In genomic region chr16:22500561-22500960, GRCm38 (mm10) we compare ENCODE assay signal across 31 mouse cellular contexts.
"Had no signal": no experiment of that assay in that cellular context is flagged by ENCODE, and none has a peak within 500 bp of the region (broad histone marks: within the 10 kb centered on the region; RNA-seq: fewer than 3 reads in every experiment).

No protein-coding gene starts in this region.

- H3K27ac ChIP-seq: limb, embryonic 10.5 days; limb, embryonic 12.5 days; limb, embryonic 13.5 days; limb, embryonic 15.5 days; liver, embryonic 12.5 days; liver, embryonic 13.5 days; liver, embryonic 14.5 days; liver, embryonic 15.5 days; lung, embryonic 15.5 days; macrophage; midbrain, embryonic 10.5 days; midbrain, embryonic 12.5 days; midbrain, embryonic 13.5 days; midbrain, embryonic 15.5 days; neural tube, embryonic 12.5 days; neural tube, embryonic 13.5 days had no signal

- H3K9ac ChIP-seq: limb, embryonic 12.5 days; limb, embryonic 13.5 days; limb, embryonic 15.5 days; liver, embryonic 12.5 days; liver, embryonic 13.5 days; liver, embryonic 14.5 days; liver, embryonic 15.5 days; liver, postnatal 0 days; lung, embryonic 14.5 days; lung, embryonic 15.5 days; midbrain, embryonic 12.5 days; midbrain, embryonic 13.5 days; midbrain, embryonic 15.5 days; neural tube, embryonic 12.5 days; neural tube, embryonic 13.5 days had no signal

- H3K4me1 ChIP-seq: midbrain, embryonic 10.5 days; midbrain, embryonic 12.5 days; midbrain, embryonic 13.5 days; midbrain, embryonic 15.5 days; neural tube, embryonic 12.5 days had no signal

- H3K4me2 ChIP-seq: limb, embryonic 12.5 days; limb, embryonic 13.5 days; limb, embryonic 15.5 days; liver, embryonic 11.5 days; liver, embryonic 12.5 days; liver, embryonic 13.5 days; liver, embryonic 15.5 days; lung, embryonic 14.5 days; lung, embryonic 15.5 days; midbrain, embryonic 12.5 days; midbrain, embryonic 13.5 days; midbrain, embryonic 15.5 days; neural tube, embryonic 12.5 days; neural tube, embryonic 13.5 days had no signal

- H3K4me3 ChIP-seq: limb, embryonic 10.5 days; limb, embryonic 12.5 days; limb, embryonic 13.5 days; limb, embryonic 15.5 days; liver, embryonic 12.5 days; liver, embryonic 13.5 days; liver, embryonic 15.5 days; lung, embryonic 15.5 days; megakaryocyte, embryonic 14.5 days; midbrain, embryonic 10.5 days; midbrain, embryonic 12.5 days; midbrain, embryonic 13.5 days; midbrain, embryonic 15.5 days; myocyte; neural tube, embryonic 12.5 days; neural tube, embryonic 13.5 days had no signal

- ATAC-seq: liver, embryonic 12.5 days; liver, postnatal 0 days; lung, postnatal 0 days; midbrain, embryonic 13.5 days; midbrain, embryonic 15.5 days; midbrain, embryonic 16.5 days had no signal

- H3K36me3 ChIP-seq: limb, embryonic 10.5 days; limb, embryonic 12.5 days; limb, embryonic 13.5 days; limb, embryonic 15.5 days; liver, embryonic 12.5 days; liver, embryonic 13.5 days; liver, embryonic 15.5 days; lung, embryonic 15.5 days; midbrain, embryonic 10.5 days; midbrain, embryonic 12.5 days; midbrain, embryonic 13.5 days; midbrain, embryonic 15.5 days; neural tube, embryonic 12.5 days; neural tube, embryonic 13.5 days had no signal

- DNase-seq: left cerebral cortex, postnatal 4 days; liver; liver, embryonic 13.5 days; liver, postnatal 0 days; lung, adult 18-20 months; lung, adult 2 months; lung, embryonic 14.5 days; lung, postnatal 10 days; lung, postnatal 14 days; lung, postnatal 36 days; lung, postnatal 4 days had no signal

- H3K9me3 ChIP-seq: limb, embryonic 10.5 days; limb, embryonic 12.5 days; limb, embryonic 13.5 days; limb, embryonic 15.5 days; liver, embryonic 12.5 days; liver, embryonic 13.5 days; liver, embryonic 15.5 days; lung, embryonic 15.5 days; megakaryocyte, embryonic 14.5 days; midbrain, embryonic 10.5 days; midbrain, embryonic 12.5 days; midbrain, embryonic 13.5 days; midbrain, embryonic 15.5 days; neural tube, embryonic 12.5 days; neural tube, embryonic 13.5 days had no signal

- H3K27me3 ChIP-seq: limb, embryonic 12.5 days; limb, embryonic 13.5 days; limb, embryonic 15.5 days; liver, embryonic 12.5 days; liver, embryonic 13.5 days; liver, embryonic 15.5 days; lung, embryonic 15.5 days; megakaryocyte, embryonic 14.5 days; midbrain, embryonic 12.5 days; midbrain, embryonic 13.5 days; midbrain, embryonic 15.5 days; neural tube, embryonic 12.5 days; neural tube, embryonic 13.5 days had no signal
